Mouse (Mus musculus) layer of hippocampus, postnatal 14 days (tissue): ENCODE measurements at regions not wholly inside any gene's neighbourhood (a gene's known extent, or its start where the extent isn't known, plus 50 kb on each side); places are given as distances from the start of the nearest gene placed in this dataset.

Source experiments
- DNase-seq, 2 experiments: peaks; one replicate each; pipeline ENCODE4 v3.0.0; 2021 to 2022; ENCODE audit warnings: low spot score in 2 of 2, mixed read lengths in 1 of 2

DNA sequence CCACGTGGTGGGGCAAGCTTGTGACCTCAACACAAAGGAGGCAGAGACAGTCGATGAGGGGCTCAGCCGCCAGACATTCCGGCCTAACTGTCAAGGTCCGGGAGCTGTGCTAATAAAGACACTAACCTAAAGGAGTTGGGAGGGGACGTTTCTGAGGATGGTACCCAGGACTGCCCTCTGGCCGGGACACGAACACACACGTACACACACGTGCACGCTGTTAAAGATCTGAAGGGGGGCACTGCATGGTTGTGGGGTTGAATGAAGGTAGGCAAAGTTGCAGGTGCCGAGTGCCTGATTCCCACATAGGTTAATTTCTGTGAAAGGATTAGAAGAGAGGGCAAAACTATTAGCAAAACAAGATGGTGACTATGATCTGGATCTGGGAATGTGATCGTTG is 65.4 kb upstream of the Mitf start:
- no peak for DNase-seq

- DNase-seq: no peak
Observed at GRCm38 (mm10) chr6:97740851-97741201, 66.0 kb upstream of the Mitf start.

DNA sequence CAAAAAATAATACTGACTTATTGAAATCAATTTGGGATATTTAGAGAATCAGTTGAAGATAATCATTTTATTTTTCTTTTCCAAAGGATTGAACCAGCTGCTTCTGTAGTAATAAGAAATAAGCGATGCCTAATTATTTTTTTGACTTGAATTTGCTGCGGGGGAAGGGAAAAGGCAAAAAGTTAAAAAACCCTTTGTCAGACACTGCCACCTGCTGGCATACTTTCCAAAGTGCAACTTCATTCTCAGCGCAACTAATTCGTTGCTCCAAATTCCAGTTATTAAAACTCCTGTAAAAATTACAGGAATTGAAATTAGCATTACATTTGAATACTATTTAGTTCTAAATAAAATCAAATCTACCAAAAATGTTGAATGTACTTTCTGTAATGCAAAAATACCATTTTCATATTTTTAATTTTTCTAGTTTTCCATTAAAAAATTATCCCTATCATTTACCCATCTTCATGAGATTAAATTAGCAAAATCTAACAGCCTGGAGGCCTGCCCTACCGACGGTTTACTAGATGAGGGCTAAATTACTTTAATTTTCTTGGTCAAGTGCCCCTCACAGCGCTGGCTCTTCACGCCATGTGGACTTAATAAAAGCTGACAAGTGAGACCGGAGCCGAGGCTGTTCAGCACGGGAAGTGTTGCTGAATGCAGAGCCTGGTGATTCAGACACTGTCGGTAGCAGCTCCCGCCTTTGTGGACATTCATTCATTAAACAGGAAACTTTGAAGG is 66.6 kb upstream of the Mitf start:
- peak; percentile 73 to 81 for DNase-seq

- no peak for DNase-seq
Observed at GRCm38 (mm10) chr6:97738846-97739245, 68.0 kb upstream of the Mitf start.

GRCm38 (mm10) chr6:97730835-97731234 is 76.0 kb upstream of the Mitf start:
- peak in 1 of 2 experiments; percentile 37 for DNase-seq

- no peak for DNase-seq
Observed at GRCm38 (mm10) chr6:97718184-97718910, 88.5 kb upstream of the Mitf start.

DNA sequence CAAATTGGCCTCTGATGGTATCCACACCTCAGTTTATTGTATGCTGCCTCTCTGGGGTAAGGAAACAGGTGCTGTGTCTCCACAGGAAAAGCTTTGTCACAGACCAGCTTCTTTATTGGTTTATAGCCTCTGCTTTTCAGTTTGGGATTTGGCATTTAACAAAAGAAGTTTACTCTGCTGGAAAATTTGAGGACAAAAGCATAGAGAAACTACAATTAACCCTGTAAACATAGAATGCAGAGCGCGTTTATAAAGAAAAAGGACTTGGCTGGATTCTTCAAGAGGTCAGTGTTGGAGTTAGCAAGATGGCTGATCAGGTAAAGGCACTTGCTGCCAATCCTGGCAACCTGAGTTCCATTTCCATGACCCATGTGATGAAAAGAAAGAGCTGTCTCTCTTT is 90.1 kb upstream of the Frmd4b start:
- DNase-seq: no peak

DNA sequence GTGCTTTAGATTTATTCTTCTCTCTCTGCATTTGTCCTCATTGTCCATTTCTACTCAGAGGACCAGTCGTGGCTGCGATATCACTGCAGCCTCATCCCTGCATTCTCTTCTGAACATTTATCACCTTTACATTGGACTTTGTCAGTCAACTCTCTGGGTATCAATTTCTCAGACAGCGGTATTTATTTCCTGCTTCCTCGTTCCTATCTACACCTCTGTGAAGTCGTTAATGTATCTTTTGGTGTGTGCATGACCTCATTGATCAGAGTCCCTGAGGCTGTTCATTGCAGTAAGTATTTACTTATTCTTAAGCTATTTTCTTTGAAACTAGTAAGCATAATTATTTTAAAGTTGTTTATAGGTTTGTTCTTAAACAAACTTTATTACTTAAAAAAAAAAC is 87.0 kb upstream of the Frmd4b start:
- DNase-seq: no peak

- DNase-seq: no peak
Observed at GRCm38 (mm10) chr6:97699752-97700098, 82.4 kb upstream of the Frmd4b start.

DNA sequence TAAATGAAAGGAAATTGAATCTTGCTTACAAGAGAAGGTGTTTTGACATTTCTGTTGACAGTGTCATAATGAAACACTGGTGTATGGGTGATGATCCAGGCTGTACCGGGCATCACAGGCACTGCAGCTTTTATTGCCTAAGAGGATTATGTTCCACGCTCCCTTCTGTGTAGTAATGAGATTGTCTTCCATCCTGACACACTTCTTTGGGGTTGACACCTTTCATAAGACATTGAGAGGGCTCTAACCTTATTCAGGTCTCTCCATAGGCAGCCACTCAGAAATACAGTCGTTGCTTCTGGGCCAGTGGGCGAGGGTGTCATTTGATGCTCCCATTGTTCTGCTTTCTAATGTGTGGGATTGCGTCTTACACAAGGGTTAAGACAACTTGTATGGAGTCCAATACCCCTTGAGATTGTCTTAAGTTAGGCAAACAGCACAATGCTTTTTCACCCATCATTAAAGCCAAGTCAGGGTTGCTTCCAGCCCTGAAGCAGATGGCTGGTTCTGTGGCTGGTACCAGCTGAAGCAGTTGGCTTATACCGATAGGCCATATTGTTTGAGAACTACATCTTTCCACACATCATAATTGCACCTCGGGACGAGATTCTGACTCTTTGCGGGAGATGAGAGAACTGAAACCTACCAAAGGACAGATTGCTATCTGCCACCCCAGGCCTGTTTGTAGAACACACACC is 81.9 kb upstream of the Frmd4b start:
- DNase-seq: peak; percentile 8 to 41

GRCm38 (mm10) chr6:97693281-97693680 is 75.9 kb upstream of the Frmd4b start:
- no peak for DNase-seq

- DNase-seq: no peak
Observed at GRCm38 (mm10) chr6:97691136-97691535, 73.8 kb upstream of the Frmd4b start.

DNA sequence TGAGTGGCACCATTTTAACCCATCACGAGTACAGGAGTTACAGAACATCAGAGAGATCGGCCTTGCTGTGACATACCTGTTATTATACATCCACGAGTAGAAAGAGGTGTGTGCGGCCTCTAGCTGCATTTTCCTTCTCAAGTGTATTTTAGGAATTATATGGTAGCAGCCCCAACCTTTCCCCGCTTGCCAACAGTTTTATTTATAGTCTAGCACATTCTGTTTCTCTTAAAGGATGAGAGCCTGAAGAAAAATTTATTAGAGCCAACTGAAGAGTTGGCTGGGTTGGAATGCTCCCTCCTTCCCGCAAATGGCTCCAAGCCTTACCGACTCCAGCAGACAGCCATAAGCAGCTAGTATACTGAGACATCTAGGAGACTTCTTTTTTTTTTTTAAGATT is 67.0 kb upstream of the Frmd4b start:
- no peak for DNase-seq

GRCm38 (mm10) chr6:97682213-97682612 is 64.9 kb upstream of the Frmd4b start:
- no peak for DNase-seq

DNA sequence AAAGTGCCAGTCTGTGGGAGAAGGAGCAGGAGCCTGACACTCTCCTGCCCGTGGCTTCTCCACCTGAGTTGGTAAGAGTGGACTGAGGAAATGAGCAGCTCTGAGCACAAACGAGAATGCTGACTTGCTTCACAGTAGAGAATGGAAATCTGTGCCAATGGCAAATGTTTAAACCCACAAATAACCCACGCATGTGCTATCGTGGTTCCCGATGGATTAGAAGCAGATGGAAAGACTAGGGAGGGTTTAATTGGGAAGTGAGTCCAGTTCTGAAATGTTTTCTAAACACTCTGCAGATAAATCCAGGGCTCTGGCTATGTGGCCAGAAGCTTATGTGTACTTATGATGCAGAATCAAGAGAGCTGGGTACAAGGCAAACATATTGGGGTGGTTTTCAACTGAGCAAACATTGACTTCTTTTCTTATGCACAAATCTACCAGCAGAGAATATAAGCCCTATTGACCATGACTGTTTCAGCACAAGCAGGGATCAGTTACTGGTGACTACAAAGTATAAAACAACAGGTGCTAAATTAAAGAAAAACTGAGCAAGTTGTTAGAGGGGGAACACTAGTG is 57.9 kb upstream of the Frmd4b start:
- DNase-seq: peak; percentile 32 to 77

- DNase-seq: no peak
Observed at GRCm38 (mm10) chr6:97666818-97667629, 49.7 kb upstream of the Frmd4b start.
